Mouse (Mus musculus) E14TG2a.4 (cell line): ENCODE results near the gene Slc45a2.

Source experiments
- H3K27me3 ChIP-seq: 2 replicates; pipeline ENCODE4 v1.6.1; 2014; ENCODE audit warnings: low read length, control low read depth; ENCODE audit not compliant: insufficient read depth
- H3K36me3 ChIP-seq: 2 replicates; pipeline ENCODE4 v1.6.1; 2014; ENCODE audit warnings: low read length, control low read depth; ENCODE audit not compliant: insufficient read depth
- H3K4me1 ChIP-seq: replicated peaks from 2 replicates; pipeline ENCODE4 v1.6.1; 2014; ENCODE audit warnings: low read depth, low read length, control low read depth
- H3K4me3 ChIP-seq: replicated peaks from 2 replicates; pipeline ENCODE4 v1.5.1; 2014; ENCODE audit warnings: mild to moderate bottlenecking, low read length
- H3K9me3 ChIP-seq: 2 replicates; pipeline ENCODE4 v1.6.1; 2014; ENCODE audit warnings: low read length, control low read depth
- CTCF ChIP-seq: conservative IDR thresholded peaks from 2 replicates; pipeline ENCODE4 v1.5.1; 2014; ENCODE audit warnings: low read length
- NANOG ChIP-seq: IDR thresholded peaks from 2 replicates; pipeline ENCODE4 v1.6.1; 2014; ENCODE audit warnings: borderline replicate concordance, low read length, mixed read lengths
- POU5F1 ChIP-seq: IDR thresholded peaks from 2 replicates; pipeline ENCODE4 v1.6.1; 2014; ENCODE audit warnings: low read length, borderline replicate concordance

The Slc45a2 gene

DNA sequence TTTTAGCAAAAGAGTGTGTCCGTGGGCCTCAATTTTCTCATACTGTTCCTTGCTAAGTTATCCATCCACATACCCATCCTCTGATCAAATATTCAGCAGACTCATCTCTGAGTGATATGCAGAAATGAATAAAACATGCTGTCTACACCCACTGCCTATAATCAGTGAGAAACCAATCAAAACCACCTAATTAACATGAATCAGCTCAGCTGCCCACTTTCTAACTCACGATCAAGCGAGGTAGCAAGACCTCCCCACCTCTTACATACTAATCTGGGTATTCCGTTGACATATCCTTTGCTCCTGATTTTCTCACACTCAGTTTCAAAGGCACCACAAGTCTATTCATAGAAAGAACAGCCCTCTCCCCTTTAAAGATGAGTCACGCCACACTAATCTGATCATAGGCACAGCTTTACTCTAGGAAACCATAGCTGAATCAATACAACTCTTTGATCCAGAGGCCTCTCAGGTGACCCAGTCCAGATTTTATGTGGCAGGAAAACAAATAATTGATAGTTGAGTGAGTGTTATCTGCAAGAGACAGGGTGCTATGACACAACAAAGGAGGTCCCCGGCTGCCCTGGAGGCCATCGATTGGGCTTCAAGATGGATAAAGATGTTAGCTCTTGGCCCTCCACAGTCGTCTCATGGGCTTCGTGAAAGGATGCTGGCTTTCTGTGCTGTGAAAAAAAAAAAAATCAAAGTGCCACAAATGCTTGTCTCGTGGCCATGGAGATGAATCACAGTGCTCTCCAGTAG is 53.3 kb downstream of the Slc45a2 start:
- peaks cover 29% of the 10 kb centered on the region for H3K9me3 ChIP-seq
- no peaks in the 10 kb centered on the region for H3K27me3 ChIP-seq
- TF ChIP-seq CTCF (no peak), NANOG (no peak), POU5F1 (no peak)
- no peak overlapping the region for H3K4me3 ChIP-seq
- H3K36me3 ChIP-seq: no peaks in the 10 kb centered on the region
- H3K4me1 ChIP-seq: no peaks in the 10 kb centered on the region

DNA sequence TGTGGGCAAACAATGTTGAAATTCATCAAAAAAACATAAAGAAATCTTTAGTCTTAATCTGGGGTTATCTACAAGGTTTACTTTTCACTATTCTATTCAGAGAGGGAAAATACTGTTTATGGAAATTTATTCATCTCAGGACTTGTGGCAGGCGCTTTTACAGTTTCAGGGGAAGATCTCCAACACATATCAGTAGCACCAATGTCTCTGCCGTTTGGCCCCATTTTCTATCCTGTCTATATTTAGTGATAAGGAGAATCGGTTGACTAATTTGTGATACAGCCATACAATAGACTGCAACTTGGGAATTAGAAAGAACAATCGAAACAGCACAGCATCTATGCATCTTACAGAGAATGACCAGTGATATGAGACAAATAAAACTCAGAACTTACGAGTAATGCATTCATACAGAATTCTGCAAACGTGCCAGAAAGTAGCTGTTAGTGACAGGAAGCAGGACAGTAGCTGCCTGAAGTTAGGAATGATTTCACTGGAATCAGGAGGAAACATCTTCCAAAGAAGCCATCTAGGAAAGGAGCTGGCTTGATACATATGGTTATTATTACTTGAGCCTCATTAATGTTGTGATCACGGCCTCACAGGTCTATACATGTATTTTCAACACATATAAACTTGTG is 54.0 kb downstream of the Slc45a2 start:
- Histone ChIP-seq H3K4me1 (no peaks in the 10 kb centered on the region), H3K9me3 (peaks cover 29% of the 10 kb centered on the region), H3K27me3 (no peaks in the 10 kb centered on the region), H3K36me3 (no peaks in the 10 kb centered on the region), H3K4me3 (no peak overlapping the region)
- TF ChIP-seq CTCF (no peak), POU5F1 (no peak), NANOG (no peak)

DNA sequence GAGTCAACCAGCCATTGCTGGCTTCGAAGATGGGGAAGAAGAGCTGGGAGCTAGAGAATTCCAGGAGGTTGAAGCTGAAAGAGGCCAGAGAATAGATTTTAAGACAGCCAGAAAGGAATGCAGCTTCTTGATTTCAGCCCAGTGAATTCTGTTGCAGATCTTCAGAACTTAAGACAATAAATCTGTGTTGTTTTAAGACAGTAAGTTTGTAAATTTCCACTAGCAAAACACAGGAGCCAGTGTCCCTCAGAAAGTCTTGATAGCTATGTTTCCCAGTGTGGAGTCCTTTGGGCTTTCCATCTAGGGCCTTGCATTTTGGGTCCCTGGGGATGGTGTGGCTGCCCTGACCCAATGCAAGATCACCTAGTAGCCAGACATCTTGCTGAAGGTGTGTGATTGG is 62.4 kb downstream of the Slc45a2 start:
- no peaks in the 10 kb centered on the region; the same call in 1 of the 2 replicates for H3K27me3 ChIP-seq
- H3K9me3 ChIP-seq: no peaks in the 10 kb centered on the region
- H3K36me3 ChIP-seq: no peaks in the 10 kb centered on the region
- TF ChIP-seq CTCF (no peak), POU5F1 (no peak), NANOG (no peak)
- H3K4me1 ChIP-seq: peaks cover 15% of the 10 kb centered on the region
- no peak overlapping the region for H3K4me3 ChIP-seq

DNA sequence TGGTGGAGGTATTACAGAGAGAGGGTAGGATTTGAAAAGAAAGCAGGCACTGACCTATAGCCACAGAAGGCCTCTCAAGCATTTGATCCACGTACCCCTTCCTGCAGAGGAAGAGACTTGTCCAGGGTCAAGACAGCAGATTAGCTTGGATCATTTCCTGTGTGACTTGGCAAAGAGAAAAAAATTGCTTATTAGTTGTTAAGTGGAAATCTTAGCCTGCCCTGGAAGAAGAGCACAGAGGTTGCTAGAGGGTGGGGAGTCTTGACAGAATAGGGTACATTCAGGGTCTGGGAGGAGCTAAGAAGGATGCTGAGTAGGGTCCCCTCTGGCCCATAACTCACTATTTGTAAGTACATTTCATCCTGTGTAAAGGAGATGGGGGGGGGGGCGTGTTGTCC is 63.6 kb downstream of the Slc45a2 start:
- Histone ChIP-seq H3K27me3 (no peaks in the 10 kb centered on the region; the same call in 1 of the 2 replicates), H3K9me3 (no peaks in the 10 kb centered on the region), H3K36me3 (no peaks in the 10 kb centered on the region), H3K4me3 (0 out of 2 replicates have a peak overlapping the region, but pooled peaks have one; percentile 43), H3K4me1 (peaks cover 15% of the 10 kb centered on the region)
- TF ChIP-seq POU5F1 (no peak), CTCF (no peak)

DNA sequence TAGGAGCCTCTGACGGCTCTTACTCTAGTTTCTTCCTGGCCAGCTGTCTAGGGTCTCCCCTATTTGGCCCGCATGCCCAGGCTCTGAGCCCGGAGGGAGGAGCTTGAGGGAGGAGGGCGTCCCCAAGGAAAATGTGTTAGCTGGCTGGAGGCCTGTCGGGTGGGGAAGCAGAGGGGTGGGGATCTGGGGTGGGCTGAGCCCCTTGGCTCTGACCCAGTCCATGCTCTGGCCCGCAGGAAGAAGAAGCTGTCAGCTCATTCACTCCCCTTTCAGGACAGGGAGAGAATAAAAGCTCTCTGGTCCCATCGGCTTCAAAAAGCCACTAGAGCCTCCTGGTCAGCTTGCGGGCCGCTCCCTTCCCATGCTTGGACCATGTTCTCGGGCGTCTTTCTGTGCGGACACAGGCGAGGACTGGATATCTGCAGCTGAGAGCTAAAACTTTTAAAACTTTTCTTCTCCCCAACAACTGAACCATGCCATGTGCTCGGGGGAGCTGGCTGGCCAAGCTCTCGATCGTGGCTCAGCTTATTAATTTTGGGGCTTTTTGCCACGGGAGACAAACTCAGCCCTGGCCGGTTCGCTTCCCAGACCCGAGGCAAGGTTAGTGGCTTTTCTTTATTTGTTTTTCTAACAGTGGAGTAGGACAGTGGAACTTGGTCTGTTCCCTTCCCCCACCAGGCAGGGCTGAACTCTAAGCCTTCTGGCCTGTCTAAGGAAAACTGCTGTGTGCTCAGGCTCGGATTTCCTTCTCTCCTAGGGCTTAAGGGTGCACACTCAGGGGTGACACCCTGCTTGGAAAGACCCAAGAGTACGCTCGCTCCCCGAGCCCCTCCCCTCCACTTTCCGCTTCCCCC is 64.3 kb downstream of the Slc45a2 start, which contains the start of gene Adamts12:
Gene Adamts12, plus strand, starts transcription at position 233 of the 854 bp plus-strand sequence.
- Histone ChIP-seq H3K9me3 (no peaks in the 10 kb centered on the region), H3K36me3 (no peaks in the 10 kb centered on the region), H3K4me1 (peaks cover 15% of the 10 kb centered on the region), H3K27me3 (no peaks in the 10 kb centered on the region; the same call in 1 of the 2 replicates), H3K4me3 (peak within 1 kb of the TSS; percentile 43; the same call in 1 of the 2 replicates)
- no peak for TF ChIP-seq NANOG
- TF ChIP-seq CTCF: no peak

DNA sequence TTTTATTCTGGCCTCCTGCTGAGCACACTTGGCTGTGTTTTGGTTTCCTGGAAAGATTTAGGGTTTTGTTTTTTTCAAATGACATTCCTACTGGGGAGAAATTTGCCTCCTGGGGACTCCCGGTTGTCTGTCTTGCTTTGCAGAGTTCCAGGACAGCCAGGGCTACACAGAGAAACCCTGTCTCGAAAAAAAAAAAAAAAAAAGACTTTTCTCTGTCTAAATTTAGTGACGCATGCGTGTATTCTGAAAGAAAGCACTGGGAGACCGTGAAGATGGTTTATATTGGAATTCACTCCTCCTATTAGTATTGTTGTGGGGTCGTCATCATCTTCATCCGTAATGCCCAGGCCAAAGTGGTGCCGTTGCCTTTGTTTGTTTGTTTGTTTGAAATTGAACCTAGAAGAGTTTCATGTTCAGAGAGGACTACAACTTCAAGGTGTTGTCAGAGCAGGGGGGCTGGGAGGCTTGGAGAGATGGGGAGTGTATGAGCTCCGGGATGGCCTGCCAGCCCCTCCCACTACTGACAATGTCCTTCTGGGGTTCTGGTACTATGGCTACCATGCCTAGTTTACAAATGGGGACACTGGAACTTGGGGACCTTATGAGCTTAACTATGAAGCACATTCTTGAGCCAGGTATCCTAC is 65.1 kb downstream of the Slc45a2 start:
- H3K4me1 ChIP-seq: peaks cover 15% of the 10 kb centered on the region
- H3K4me3 ChIP-seq: no peak overlapping the region
- TF ChIP-seq POU5F1 (no peak), CTCF (no peak), NANOG (no peak)
- no peaks in the 10 kb centered on the region; the same call in 1 of the 2 replicates for H3K27me3 ChIP-seq
- no peaks in the 10 kb centered on the region for H3K36me3 ChIP-seq
- no peaks in the 10 kb centered on the region for H3K9me3 ChIP-seq

DNA sequence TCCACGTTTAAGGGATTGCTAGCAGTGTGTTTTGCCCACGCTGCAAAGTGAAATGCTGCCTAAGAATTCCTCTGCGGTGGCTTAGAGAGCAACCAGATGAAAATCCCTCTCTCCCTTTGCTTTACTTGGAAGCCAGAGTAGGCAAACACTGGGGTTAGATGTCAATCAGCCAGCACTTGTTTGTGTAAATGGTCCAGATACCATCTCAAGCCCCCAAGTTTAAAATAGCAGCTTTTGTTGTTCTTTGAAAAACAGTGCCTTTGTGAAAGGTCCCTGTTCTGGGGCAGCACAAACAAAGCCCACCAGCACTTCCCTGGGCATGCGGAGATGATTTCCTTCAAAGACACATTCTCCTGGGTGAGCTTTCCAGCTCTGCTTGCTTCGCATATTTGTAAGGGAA is 65.8 kb downstream of the Slc45a2 start:
- no peak for TF ChIP-seq CTCF
- no peak for TF ChIP-seq POU5F1
- no peak for TF ChIP-seq NANOG
- Histone ChIP-seq H3K4me1 (peaks cover 15% of the 10 kb centered on the region), H3K36me3 (no peaks in the 10 kb centered on the region), H3K9me3 (no peaks in the 10 kb centered on the region), H3K4me3 (no peak overlapping the region), H3K27me3 (no peaks in the 10 kb centered on the region; the same call in 1 of the 2 replicates)

DNA sequence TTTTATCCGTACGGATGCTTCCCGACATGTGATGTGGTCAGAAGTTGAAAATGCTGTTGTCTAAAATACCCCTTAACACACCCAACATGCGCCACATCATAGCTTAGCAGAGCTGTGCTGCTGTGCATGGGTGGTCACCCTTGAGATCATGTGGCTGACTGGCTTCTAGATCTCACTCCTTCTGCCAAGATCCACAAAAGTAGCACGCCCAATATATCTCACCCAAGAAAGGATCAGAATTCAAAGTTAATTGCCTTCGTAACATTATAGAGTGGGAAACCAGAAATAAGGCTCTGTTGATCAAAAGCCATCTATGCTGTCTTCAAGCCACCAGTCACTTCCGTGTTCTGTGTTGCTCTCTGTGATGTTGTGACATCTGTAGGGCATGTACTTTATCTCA is 67.4 kb downstream of the Slc45a2 start:
- no peak overlapping the region for H3K4me3 ChIP-seq
- H3K4me1 ChIP-seq: peaks cover 15% of the 10 kb centered on the region
- no peak for TF ChIP-seq POU5F1
- TF ChIP-seq NANOG: no peak
- no peak for TF ChIP-seq CTCF

More for the DNA sequence above, 67.4 kb downstream of the Slc45a2 start:
- Histone ChIP-seq H3K9me3 (no peaks in the 10 kb centered on the region), H3K36me3 (no peaks in the 10 kb centered on the region), H3K27me3 (no peaks in the 10 kb centered on the region; the same call in 1 of the 2 replicates)
